Mouse (Mus musculus) CD8-positive naive resting alpha-beta T cell, adult 57 days (primary cell): Measurements from ENCODE around the gene Mr1. TPM values are rescaled to one million over a fixed set of nuclear protein-coding genes. Genes with fewer than 3 reads are reported as not detected.

ENCODE experiments used
- total RNA-seq: library from RNA; stranded (reverse); gene quantifications from one replicate; pipeline ENCODE4 v1.2.4, GENCODE M21; 2023

Gene Mr1
- total RNA-seq = 16.7 TPM

DNA sequence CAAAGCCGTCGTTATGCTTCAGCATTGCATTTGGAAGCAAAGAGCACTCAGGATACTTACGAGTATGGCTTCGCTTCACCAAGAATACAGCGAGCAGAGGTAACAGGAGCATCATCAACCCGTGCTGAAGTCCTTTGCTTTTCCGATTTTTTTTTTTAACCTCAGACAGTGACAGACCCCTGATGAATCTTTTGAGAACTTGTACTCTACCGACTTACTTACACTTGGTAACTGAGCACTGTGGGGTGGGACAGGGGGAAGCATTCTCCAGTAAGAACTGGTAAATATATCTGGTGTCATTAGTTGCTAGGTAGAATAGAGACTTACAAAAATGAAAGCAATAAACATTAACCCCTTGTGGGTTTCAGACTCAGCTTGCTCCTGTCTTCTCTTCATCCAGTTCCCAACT, at the start of gene Mr1:
Gene Mr1 (minus strand): TSS at position 243 of the 409 bp plus-strand sequence.

DNA sequence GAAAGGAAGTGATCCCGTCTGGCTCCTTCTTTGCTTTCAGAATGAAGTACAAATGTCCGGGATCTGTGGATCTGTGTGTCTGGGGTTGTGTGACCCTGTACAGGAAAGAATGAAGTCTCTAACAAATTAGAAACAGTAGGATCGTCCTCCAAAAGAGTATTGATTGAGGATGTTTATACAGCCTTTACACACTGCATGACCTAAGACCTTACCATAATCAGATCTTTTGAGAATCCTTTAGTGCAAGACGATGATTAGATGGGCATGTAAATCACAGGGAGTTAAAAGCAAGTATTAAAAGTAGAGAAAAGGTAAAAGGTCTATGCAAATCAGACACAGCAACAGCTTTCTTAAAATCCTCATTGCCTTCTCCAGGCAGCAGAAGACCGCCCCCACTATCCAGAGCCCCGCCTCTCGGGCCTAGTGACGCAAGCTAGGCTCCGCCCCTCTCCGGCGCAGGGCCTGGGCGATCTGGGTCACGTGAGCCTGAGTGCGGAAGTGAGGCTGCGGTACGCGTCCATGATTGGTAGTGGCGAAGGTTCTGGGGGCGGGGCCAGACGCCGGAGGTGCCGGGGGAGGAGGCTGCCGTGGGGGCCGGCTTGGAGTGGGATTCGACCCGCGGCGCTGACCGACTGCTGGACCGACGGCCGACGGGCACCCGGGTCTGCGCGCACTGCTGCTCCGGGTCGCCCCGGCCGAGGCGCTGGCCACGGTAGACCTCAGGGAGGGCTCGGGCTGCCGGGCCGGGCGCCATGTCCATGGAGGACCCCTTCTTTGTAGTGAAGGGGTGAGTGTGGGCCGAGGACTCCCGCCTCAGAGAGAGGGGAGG, 11.7 kb upstream of the Mr1 start, which contains the start of gene Stx6:
Gene Stx6 (plus strand): TSS at position 575 of the 829 bp plus-strand sequence.

DNA sequence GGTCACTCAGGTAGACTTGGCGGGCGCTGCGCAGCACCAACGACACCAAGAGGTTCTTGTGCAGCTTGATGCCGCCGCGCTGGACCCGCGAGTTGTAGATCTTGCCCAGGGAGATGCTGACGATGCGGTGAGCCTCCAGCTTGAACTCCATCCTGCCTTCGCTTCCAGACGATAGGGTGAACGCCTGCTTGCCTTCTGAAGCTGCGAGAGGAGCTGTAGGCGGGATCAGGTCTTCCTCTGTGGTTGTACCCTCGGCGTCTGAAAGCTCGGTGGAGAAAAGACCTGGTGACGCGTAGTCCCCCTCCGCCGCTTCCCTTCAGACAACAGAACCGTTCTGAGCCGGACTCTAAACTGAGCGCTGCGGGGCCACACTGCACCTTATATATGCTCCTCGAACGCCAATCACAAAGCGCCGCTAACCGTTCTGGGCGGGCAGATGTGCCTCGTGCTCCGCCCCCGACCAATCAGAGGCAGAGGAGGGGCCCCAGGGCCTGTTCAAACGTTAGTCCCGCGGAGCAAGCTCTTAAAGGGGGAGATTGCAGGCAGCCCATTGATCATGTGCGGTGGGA, 47.2 kb downstream of the Mr1 start, which contains the start of gene Ier5:
Gene Ier5 (minus strand): TSS at position 357 of the 569 bp plus-strand sequence.

Other genes starting within 250 kb of the Mr1 start
- gene Ier5, start 47.2 kb downstream of the Mr1 start, total RNA-seq = 126 TPM
- 59.7 TPM for gene Stx6, start 11.9 kb upstream of the Mr1 start, total RNA-seq
- not detected for gene BC034090, start 97.6 kb upstream of the Mr1 start, total RNA-seq